Mouse (Mus musculus): Measurements from ENCODE around the gene Rasgrp2. TPM values are rescaled to one million over a fixed set of nuclear protein-coding genes. Genes with fewer than 3 reads are reported as not detected.

Gene Rasgrp2
- polyA plus RNA-seq, 1 experiment from 2014 or later: 116 TPM

GRCm38 (mm10) chr19:6363411-6364240, 35.5 kb upstream of the Rasgrp2 start, which contains the start of gene Sf1:
Sf1 (plus strand) TSS chr19:6363690.
- no peak for TF ChIP-seq CTCF (IDR thresholded peaks at IDR 0.05; ENCODE audit: low read depth)
- peaks cover 6% of the 10 kb centered on the region; the same call in 1 of the 2 replicates for H3K4me1 ChIP-seq (replicated peaks; ENCODE audit: insufficient read depth, low read length)
- H3K4me3 ChIP-seq (replicated peaks; ENCODE audit: low read depth, low read length): peak within 1 kb of the TSS; percentile 81
- H3K9ac ChIP-seq (ENCODE audit: low read depth, low read length): peak within 1 kb of the TSS; percentile 91
- H3K27me3 ChIP-seq (ENCODE audit: insufficient read depth, low read length): no peaks in the 10 kb centered on the region
- peak within 1 kb of the TSS; percentile 99 for H3K27ac ChIP-seq
- peak within 1 kb of the TSS; percentile 66 for H3K4me2 ChIP-seq (ENCODE audit: low read length)
- H3K36me3 ChIP-seq (ENCODE audit: insufficient read depth, low read length): peaks cover 29% of the 10 kb centered on the region
- peak; percentile 100 for DNase-seq (ENCODE audit: low spot score)
- no peaks in the 10 kb centered on the region for H3K9me3 ChIP-seq (replicated peaks; ENCODE audit: low read length)
- ATAC-seq (replicated peaks; ENCODE audit: low FRiP score, low read depth): peak; percentile 97
- WGBS: under 1% methylated on average over 81 of the region's 85 CpGs

GRCm38 (mm10) chr19:6364317-6364725, 34.8 kb upstream of the Rasgrp2 start:
- peak; percentile 94 for DNase-seq (ENCODE audit: low spot score)
- H3K9ac ChIP-seq (ENCODE audit: low read depth, low read length): peak overlapping the region; percentile 91
- H3K4me3 ChIP-seq (replicated peaks; ENCODE audit: low read depth, low read length): peak overlapping the region; percentile 81
- H3K4me2 ChIP-seq (ENCODE audit: low read length): peak overlapping the region; percentile 66
- ATAC-seq (replicated peaks; ENCODE audit: low FRiP score, low read depth): no peak
- under 1% methylated on average over 52 of the region's 55 CpGs for WGBS
- no peaks in the 10 kb centered on the region for H3K9me3 ChIP-seq (replicated peaks; ENCODE audit: low read length)
- peak overlapping the region; percentile 99 for H3K27ac ChIP-seq
- peaks cover 34% of the 10 kb centered on the region for H3K36me3 ChIP-seq (ENCODE audit: insufficient read depth, low read length)
- no peaks in the 10 kb centered on the region for H3K27me3 ChIP-seq (ENCODE audit: insufficient read depth, low read length)
- TF ChIP-seq CTCF (IDR thresholded peaks at IDR 0.05; ENCODE audit: low read depth): no peak
- peaks cover 6% of the 10 kb centered on the region; the same call in 1 of the 2 replicates for H3K4me1 ChIP-seq (replicated peaks; ENCODE audit: insufficient read depth, low read length)

- H3K36me3 ChIP-seq (ENCODE audit: insufficient read depth, low read length): peaks cover 39% of the 10 kb centered on the region
Observed at GRCm38 (mm10) chr19:6364842-6365241, 34.3 kb upstream of the Rasgrp2 start.

GRCm38 (mm10) chr19:6370175-6370574, 29.0 kb upstream of the Rasgrp2 start:
- Histone ChIP-seq H3K4me1 (replicated peaks; ENCODE audit: insufficient read depth, low read length) (peaks cover 2% of the 10 kb centered on the region; the same call in 1 of the 2 replicates), H3K9ac (ENCODE audit: low read depth, low read length) (no peak overlapping the region), H3K36me3 (ENCODE audit: insufficient read depth, low read length) (peaks cover 88% of the 10 kb centered on the region), H3K4me2 (ENCODE audit: low read length) (no peak overlapping the region), H3K4me3 (replicated peaks; ENCODE audit: low read depth, low read length) (no peak overlapping the region), H3K27ac (no peak overlapping the region), H3K27me3 (ENCODE audit: insufficient read depth, low read length) (no peaks in the 10 kb centered on the region), H3K9me3 (replicated peaks; ENCODE audit: low read length) (no peaks in the 10 kb centered on the region)
- DNase-seq (ENCODE audit: low spot score): no peak
- ATAC-seq (replicated peaks; ENCODE audit: low FRiP score, low read depth): no peak
- WGBS: 82% methylated on average over 2 of the region's 2 CpGs
- TF ChIP-seq CTCF (IDR thresholded peaks at IDR 0.05; ENCODE audit: low read depth): no peak

More at GRCm38 (mm10) chr19:6364842-6365241, 34.3 kb upstream of the Rasgrp2 start:
- peak overlapping the region; percentile 66 for H3K4me2 ChIP-seq (ENCODE audit: low read length)
- no peaks in the 10 kb centered on the region for H3K9me3 ChIP-seq (replicated peaks; ENCODE audit: low read length)
- no peaks in the 10 kb centered on the region for H3K27me3 ChIP-seq (ENCODE audit: insufficient read depth, low read length)
- peaks cover 6% of the 10 kb centered on the region; the same call in 1 of the 2 replicates for H3K4me1 ChIP-seq (replicated peaks; ENCODE audit: insufficient read depth, low read length)
- peak overlapping the region; percentile 91 for H3K9ac ChIP-seq (ENCODE audit: low read depth, low read length)
- no peak overlapping the region for H3K27ac ChIP-seq
- DNase-seq (ENCODE audit: low spot score): no peak
- TF ChIP-seq CTCF (IDR thresholded peaks at IDR 0.05; ENCODE audit: low read depth): no peak
- 0% methylated on average over 2 of the region's 2 CpGs for WGBS
- ATAC-seq (replicated peaks; ENCODE audit: low FRiP score, low read depth): no peak
- peak overlapping the region; percentile 81 for H3K4me3 ChIP-seq (replicated peaks; ENCODE audit: low read depth, low read length)

- no peaks in the 10 kb centered on the region for H3K27me3 ChIP-seq (ENCODE audit: insufficient read depth, low read length)
- no peaks in the 10 kb centered on the region for H3K4me1 ChIP-seq (replicated peaks; ENCODE audit: insufficient read depth, low read length)
- peaks cover 91% of the 10 kb centered on the region for H3K36me3 ChIP-seq (ENCODE audit: insufficient read depth, low read length)
- no peak for TF ChIP-seq CTCF (IDR thresholded peaks at IDR 0.05; ENCODE audit: low read depth)
- ATAC-seq (replicated peaks; ENCODE audit: low FRiP score, low read depth) (no peak), DNase-seq (ENCODE audit: low spot score) (no peak)
- no peaks in the 10 kb centered on the region for H3K9me3 ChIP-seq (replicated peaks; ENCODE audit: low read length)
- no peak overlapping the region for H3K27ac ChIP-seq
- no peak overlapping the region for H3K9ac ChIP-seq (ENCODE audit: low read depth, low read length)
- H3K4me2 ChIP-seq (ENCODE audit: low read length): no peak overlapping the region
- H3K4me3 ChIP-seq (replicated peaks; ENCODE audit: low read depth, low read length): no peak overlapping the region
- WGBS: 95% methylated on average over 3 of the region's 3 CpGs
Observed at GRCm38 (mm10) chr19:6372433-6372832, 26.7 kb upstream of the Rasgrp2 start.

GRCm38 (mm10) chr19:6373539-6374400, 25.4 kb upstream of the Rasgrp2 start:
- Histone ChIP-seq H3K4me3 (replicated peaks; ENCODE audit: low read depth, low read length) (no peak overlapping the region), H3K4me1 (replicated peaks; ENCODE audit: insufficient read depth, low read length) (no peaks in the 10 kb centered on the region), H3K36me3 (ENCODE audit: insufficient read depth, low read length) (peaks cover 80% of the 10 kb centered on the region), H3K9ac (ENCODE audit: low read depth, low read length) (no peak overlapping the region), H3K27ac (no peak overlapping the region), H3K9me3 (replicated peaks; ENCODE audit: low read length) (no peaks in the 10 kb centered on the region), H3K27me3 (ENCODE audit: insufficient read depth, low read length) (no peaks in the 10 kb centered on the region), H3K4me2 (ENCODE audit: low read length) (no peak overlapping the region)
- 64% methylated on average over 12 of the region's 12 CpGs for WGBS
- ATAC-seq (replicated peaks; ENCODE audit: low FRiP score, low read depth) (peak; percentile 7; the same call in 1 of the 2 replicates), DNase-seq (ENCODE audit: low spot score) (peak; percentile 82)
- TF ChIP-seq CTCF (IDR thresholded peaks at IDR 0.05; ENCODE audit: low read depth): peak; percentile 81

Data from kidney, postnatal 0 days (tissue).